Comparison of ENCODE assay signal across 20 mouse cellular contexts in the genomic region with DNA sequence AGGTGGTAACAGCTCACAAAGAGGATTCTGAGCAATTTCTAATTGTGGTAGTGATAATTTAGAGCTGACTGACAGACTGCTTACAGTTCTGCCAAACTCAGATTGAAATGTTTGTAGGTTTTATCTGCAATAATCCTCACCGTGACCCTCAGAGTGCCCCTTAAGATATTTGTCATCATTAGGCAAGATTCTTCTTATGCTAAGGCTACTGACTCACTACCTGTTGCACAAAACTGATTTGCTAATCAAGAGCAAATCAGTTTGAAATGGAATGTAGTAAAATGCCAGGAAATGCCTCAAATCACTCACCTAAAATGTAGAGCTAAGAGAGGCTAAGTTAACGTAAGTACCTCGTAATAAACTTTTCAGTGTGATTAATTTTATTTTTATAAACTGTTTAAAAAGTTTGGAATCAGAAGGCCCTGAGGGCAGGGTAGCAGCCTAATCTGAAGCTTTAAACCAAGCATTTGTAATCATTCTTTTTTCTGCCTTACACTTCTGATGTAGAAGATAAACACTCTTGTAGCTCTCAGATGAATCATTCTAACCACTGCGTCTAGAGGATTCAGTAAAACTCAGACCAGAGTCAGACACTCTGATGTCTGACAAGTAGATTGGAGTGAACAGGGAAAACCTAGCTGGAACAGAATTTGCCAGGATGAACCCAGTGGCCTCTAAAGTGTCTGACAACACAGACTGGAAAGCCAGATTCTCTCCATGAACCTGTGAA.
"Had no signal": no experiment of that assay in that cellular context is flagged by ENCODE, and none has a peak within 500 bp of the region (broad histone marks: within the 10 kb centered on the region; RNA-seq: fewer than 3 reads in every experiment).

No protein-coding gene starts in this region.

- ATAC-seq: liver, embryonic 12.5 days; midbrain, embryonic 13.5 days had no signal

- H3K4me2 ChIP-seq: kidney, embryonic 15.5 days; limb, embryonic 13.5 days; liver, embryonic 12.5 days; liver, embryonic 15.5 days; lung, embryonic 15.5 days; midbrain, embryonic 13.5 days had no signal

- H3K27me3 ChIP-seq: kidney, embryonic 15.5 days; limb, embryonic 13.5 days; liver, embryonic 12.5 days; liver, embryonic 15.5 days; lung, embryonic 15.5 days; megakaryocyte, embryonic 14.5 days; midbrain, embryonic 13.5 days had no signal

- DNase-seq: kidney, postnatal 10 days; kidney, postnatal 36 days; liver; lung, adult 18-20 months; lung, postnatal 10 days; lung, postnatal 36 days; right cerebral cortex, postnatal 4 days; thymus, adult 2 months; thymus, postnatal 14 days; thymus, postnatal 4 days had no signal

- H3K36me3 ChIP-seq: kidney, embryonic 15.5 days; limb, embryonic 10.5 days; limb, embryonic 13.5 days; liver, embryonic 12.5 days; liver, embryonic 15.5 days; lung, embryonic 15.5 days; midbrain, embryonic 10.5 days; midbrain, embryonic 13.5 days had no signal

- H3K9ac ChIP-seq: kidney, embryonic 15.5 days; limb, embryonic 13.5 days; liver, embryonic 12.5 days; liver, embryonic 15.5 days; lung, embryonic 15.5 days; midbrain, embryonic 13.5 days had no signal

- H3K27ac ChIP-seq: kidney, embryonic 15.5 days; limb, embryonic 10.5 days; limb, embryonic 13.5 days; liver, embryonic 12.5 days; liver, embryonic 15.5 days; lung, embryonic 15.5 days; midbrain, embryonic 10.5 days; midbrain, embryonic 13.5 days; stomach, postnatal 0 days had no signal

- H3K9me3 ChIP-seq: kidney, embryonic 15.5 days; limb, embryonic 10.5 days; limb, embryonic 13.5 days; liver, embryonic 12.5 days; liver, embryonic 15.5 days; lung, embryonic 15.5 days; megakaryocyte, embryonic 14.5 days; midbrain, embryonic 10.5 days; midbrain, embryonic 13.5 days had no signal

- H3K4me1 ChIP-seq: kidney, embryonic 15.5 days; limb, embryonic 10.5 days; limb, embryonic 13.5 days; liver, embryonic 12.5 days; liver, embryonic 15.5 days; lung, embryonic 15.5 days; megakaryocyte, embryonic 14.5 days; midbrain, embryonic 10.5 days; midbrain, embryonic 13.5 days had no signal

- H3K4me3 ChIP-seq: kidney, embryonic 15.5 days; limb, embryonic 10.5 days; limb, embryonic 13.5 days; liver, embryonic 12.5 days; liver, embryonic 15.5 days; lung, embryonic 15.5 days; megakaryocyte, embryonic 14.5 days; midbrain, embryonic 10.5 days; midbrain, embryonic 13.5 days had no signal
